8 mouse cellular contexts compared by ENCODE assay signal in genomic region chr11:88252767-88253513, GRCm38 (mm10). TPM values are rescaled to one million over a fixed set of nuclear protein-coding genes. Genes with fewer than 3 reads are reported as not detected.
DNase-seq lines count a peak whose midpoint lies in the region; ATAC-seq and TF ChIP-seq lines count a peak whose summit lies in the region.
"Had no signal": no experiment of that assay in that cellular context is flagged by ENCODE, and none has a peak within 500 bp of the region (broad histone marks: within the 10 kb centered on the region; RNA-seq: fewer than 3 reads in every experiment).

No protein-coding gene starts in this region.

- no peak overlapping the region for H3K4me3 ChIP-seq in stomach, embryonic 16.5 days (replicated peaks; ENCODE audit: low read length)
- H3K4me3 ChIP-seq in stomach, postnatal 0 days (ENCODE audit: low read depth, low read length): no peak overlapping the region
- no peak overlapping the region for H3K4me3 ChIP-seq in forebrain, embryonic 11.5 days (ENCODE audit: low read depth, low read length)
- H3K4me3 ChIP-seq in midbrain, embryonic 12.5 days: no peak overlapping the region

- peak overlapping the region; percentile 21 for H3K9ac ChIP-seq in stomach, embryonic 16.5 days (ENCODE audit: low read length)
- H3K9ac ChIP-seq in stomach, postnatal 0 days (ENCODE audit: low read length): no peak overlapping the region
- peak overlapping the region; percentile 37 for H3K9ac ChIP-seq in forebrain, embryonic 11.5 days (ENCODE audit: low read length)
- peak overlapping the region; percentile 16; the same call in 1 of the 2 replicates for H3K9ac ChIP-seq in midbrain, embryonic 12.5 days (replicated peaks)

- H3K9me3 ChIP-seq in stomach, embryonic 16.5 days (replicated peaks; ENCODE audit: control insufficient read depth, low read length): no peaks in the 10 kb centered on the region
- no peaks in the 10 kb centered on the region for H3K9me3 ChIP-seq in stomach, postnatal 0 days (ENCODE audit: control insufficient read depth, low read length)
- no peaks in the 10 kb centered on the region for H3K9me3 ChIP-seq in forebrain, embryonic 11.5 days (ENCODE audit: control insufficient read depth, low read length)
- no peaks in the 10 kb centered on the region for H3K9me3 ChIP-seq in midbrain, embryonic 12.5 days

- no peaks in the 10 kb centered on the region for H3K36me3 ChIP-seq in stomach, embryonic 16.5 days (ENCODE audit: control insufficient read depth, insufficient read depth, low read length)
- no peaks in the 10 kb centered on the region for H3K36me3 ChIP-seq in stomach, postnatal 0 days (ENCODE audit: control insufficient read depth, insufficient read depth, low read length)
- H3K36me3 ChIP-seq in forebrain, embryonic 11.5 days (ENCODE audit: control insufficient read depth, insufficient read depth, low read length): no peaks in the 10 kb centered on the region
- H3K36me3 ChIP-seq in midbrain, embryonic 12.5 days: no peaks in the 10 kb centered on the region

- TF ChIP-seq EP300 in stomach, postnatal 0 days (optimal IDR thresholded peaks at IDR 0.05): no peak

- no peak overlapping the region for H3K4me2 ChIP-seq in stomach, embryonic 16.5 days (ENCODE audit: low read depth, low read length)
- no peak overlapping the region for H3K4me2 ChIP-seq in stomach, postnatal 0 days (replicated peaks; ENCODE audit: low read depth)
- H3K4me2 ChIP-seq in forebrain, embryonic 11.5 days (ENCODE audit: low read depth, low read length, severe bottlenecking): no peak overlapping the region
- peak overlapping the region; percentile 38 for H3K4me2 ChIP-seq in midbrain, embryonic 12.5 days (replicated peaks)

- TF ChIP-seq CTCF in stomach, postnatal 0 days (IDR thresholded peaks at IDR 0.05; ENCODE audit: low read depth): no peak

- peaks cover 13% of the 10 kb centered on the region for H3K4me1 ChIP-seq in stomach, embryonic 16.5 days (ENCODE audit: control insufficient read depth, insufficient read depth, low read length)
- H3K4me1 ChIP-seq in stomach, postnatal 0 days (replicated peaks; ENCODE audit: control insufficient read depth, insufficient read depth): no peaks in the 10 kb centered on the region
- peaks cover 20% of the 10 kb centered on the region for H3K4me1 ChIP-seq in forebrain, embryonic 11.5 days (replicated peaks; ENCODE audit: control insufficient read depth, insufficient read depth, low read length)
- peaks cover 45% of the 10 kb centered on the region for H3K4me1 ChIP-seq in midbrain, embryonic 12.5 days

- DNase-seq in stomach, postnatal 0 days (ENCODE audit: low spot score): no peak
- DNase-seq in forebrain, embryonic 11.5 days (ENCODE audit: low spot score): peak; percentile 62
- DNase-seq in heart, postnatal 10 days: peak; percentile 71 to 79
- no peak for DNase-seq in c-Kit-positive CD71-positive TER-119-positive erythroid progenitor cells, embryonic 14.5 days (ENCODE audit: low spot score)
- no peak for DNase-seq in urinary bladder, postnatal 10 days (ENCODE audit: low spot score)

- WGBS in stomach, embryonic 16.5 days: 33% methylated on average over 16 of the region's 18 CpGs
- WGBS in stomach, postnatal 0 days: 26% methylated on average over 16 of the region's 18 CpGs
- 23% methylated on average over 11 of the region's 18 CpGs for WGBS in forebrain, embryonic 11.5 days
- 15% methylated on average over 12 of the region's 18 CpGs for WGBS in midbrain, embryonic 12.5 days

- no peaks in the 10 kb centered on the region for H3K27me3 ChIP-seq in stomach, embryonic 16.5 days (ENCODE audit: control insufficient read depth, insufficient read depth, low read length)
- no peaks in the 10 kb centered on the region for H3K27me3 ChIP-seq in stomach, postnatal 0 days (ENCODE audit: control insufficient read depth, insufficient read depth, low read length)
- H3K27me3 ChIP-seq in forebrain, embryonic 11.5 days (ENCODE audit: control insufficient read depth, insufficient read depth, low read length): no peaks in the 10 kb centered on the region
- 0 out of 2 replicates have a peak, but pooled peaks cover 8% of the 10 kb centered on the region for H3K27me3 ChIP-seq in midbrain, embryonic 12.5 days

- intact Hi-C loops in heart, postnatal 10 days (cut with DNase I): loop anchor here (1.0 to 10.0 kb wide), 6 partner anchors 38 to 570 kb away; no protein-coding TSS in a partner anchor

- 0 out of 2 replicates have a peak, but pooled peaks have one; percentile 19 for ATAC-seq in stomach, embryonic 16.5 days (ENCODE audit: insufficient read depth, low FRiP score)
- ATAC-seq in stomach, postnatal 0 days (ENCODE audit: low FRiP score, low TSS enrichment): no peak
- peak; percentile 46; the same call in 1 of the 2 replicates for ATAC-seq in forebrain, embryonic 11.5 days (replicated peaks; ENCODE audit: low FRiP score)
- peak; percentile 80 for ATAC-seq in midbrain, embryonic 12.5 days (ENCODE audit: low FRiP score, low read depth)

- H3K27ac ChIP-seq in stomach, embryonic 16.5 days (ENCODE audit: low read length): no peak overlapping the region
- H3K27ac ChIP-seq in stomach, postnatal 0 days (replicated peaks): no peak overlapping the region
- H3K27ac ChIP-seq in forebrain, embryonic 11.5 days (ENCODE audit: low read depth, low read length): peak overlapping the region; percentile 57
- H3K27ac ChIP-seq in midbrain, embryonic 12.5 days (replicated peaks): peak overlapping the region; percentile 90
- H3K27ac ChIP-seq: kidney, postnatal 0 days had no signal

RNA-seq across cellular contexts. Expression of gene Ccdc182, which starts 40.9 kb away (rescaled TPM):
- polyA plus RNA-seq in stomach, embryonic 16.5 days (2015; fragmentation: Nextera tagmentation; extraction: Ambion mirVana): not detected in 2 replicates
- not detected in 2 replicates for polyA plus RNA-seq in stomach, postnatal 0 days (2015; fragmentation: Nextera tagmentation; extraction: Ambion mirVana)
- 0.23 and 0.94 TPM in 2 replicates for polyA plus RNA-seq in forebrain, embryonic 11.5 days (2014; fragmentation: Nextera tagmentation; extraction: Ambion mirVana)
- not detected for total RNA-seq in heart, postnatal 10 days (2021)
- polyA plus RNA-seq in midbrain, embryonic 12.5 days (2016; fragmentation: Nextera tagmentation; extraction: Ambion mirVana): 5.0 and 5.7 TPM in 2 replicates

RNA-seq across cellular contexts. Expression of gene Mrps23, which starts 48.8 kb away (rescaled TPM):
- 50.1 and 57.9 TPM in 2 replicates for polyA plus RNA-seq in stomach, embryonic 16.5 days (2015; fragmentation: Nextera tagmentation; extraction: Ambion mirVana)
- 54.7 and 55.4 TPM in 2 replicates for polyA plus RNA-seq in stomach, postnatal 0 days (2015; fragmentation: Nextera tagmentation; extraction: Ambion mirVana)
- polyA plus RNA-seq in forebrain, embryonic 11.5 days (2014; fragmentation: Nextera tagmentation; extraction: Ambion mirVana): 70.8 and 71.7 TPM in 2 replicates
- total RNA-seq in heart, postnatal 10 days (2021): 100 to 1,000 TPM; 250 to 256 TPM
- polyA plus RNA-seq in midbrain, embryonic 12.5 days (2016; fragmentation: Nextera tagmentation; extraction: Ambion mirVana): 69.5 and 71.1 TPM in 2 replicates

Comparison
In these comparisons a context has a peak if more than half of its experiments do, and no peak if none do; other contexts are left out.
1. H3K27ac ChIP-seq: peak in forebrain, embryonic 11.5 days (single experiment) and midbrain, embryonic 12.5 days (single experiment); none in stomach, embryonic 16.5 days (single experiment) and stomach, postnatal 0 days (single experiment).
2. DNase-seq: peak in forebrain, embryonic 11.5 days (single experiment) and heart, postnatal 10 days (2 of 2); none in stomach, postnatal 0 days (single experiment), c-Kit-positive CD71-positive TER-119-positive erythroid progenitor cells, embryonic 14.5 days (single experiment) and urinary bladder, postnatal 10 days (single experiment).